Mouse (Mus musculus) liver, embryonic 16.5 days (tissue): ENCODE results near the gene Clca3a1. TPM values are rescaled to one million over a fixed set of nuclear protein-coding genes. Genes with fewer than 3 reads are reported as not detected.

Experiments
- polyA plus RNA-seq: library from polyadenylated mRNA; unstranded; fragments of >200 nt; fragmentation: Nextera tagmentation; extraction: Ambion mirVana; gene quantifications from 2 replicates; pipeline ENCODE4 v1.2.1, GENCODE M21; 2015

Clca3a1 gene
- polyA plus RNA-seq, 1 experiment from 2014 or later: 4.9 TPM

Other genes with a start within 250 kb of the Clca3a1 start
- 1.4 and 1.6 TPM in 2 replicates for gene Hs2st1, start 190.8 kb downstream of the Clca3a1 start, polyA plus RNA-seq
- gene Selenof, start 190.7 kb downstream of the Clca3a1 start, polyA plus RNA-seq: 272 and 287 TPM in 2 replicates
- 78.8 and 83.3 TPM in 2 replicates for gene Sh3glb1, start 40.6 kb downstream of the Clca3a1 start, polyA plus RNA-seq
- not detected in 2 replicates for gene Clca3a2, start 58.5 kb upstream of the Clca3a1 start, polyA plus RNA-seq
- gene Clca3b, start 88.4 kb upstream of the Clca3a1 start, polyA plus RNA-seq: 0.08 TPM in 1 of 2 replicates, not detected in the other
- gene Clca4b, start 171.6 kb upstream of the Clca3a1 start, polyA plus RNA-seq: 0.25 TPM in 1 of 2 replicates, not detected in the other
- gene Clca4a, start 214.1 kb upstream of the Clca3a1 start, polyA plus RNA-seq: not detected in 2 replicates